ENCODE assay signal across 8 mouse cellular contexts in the genomic region with DNA sequence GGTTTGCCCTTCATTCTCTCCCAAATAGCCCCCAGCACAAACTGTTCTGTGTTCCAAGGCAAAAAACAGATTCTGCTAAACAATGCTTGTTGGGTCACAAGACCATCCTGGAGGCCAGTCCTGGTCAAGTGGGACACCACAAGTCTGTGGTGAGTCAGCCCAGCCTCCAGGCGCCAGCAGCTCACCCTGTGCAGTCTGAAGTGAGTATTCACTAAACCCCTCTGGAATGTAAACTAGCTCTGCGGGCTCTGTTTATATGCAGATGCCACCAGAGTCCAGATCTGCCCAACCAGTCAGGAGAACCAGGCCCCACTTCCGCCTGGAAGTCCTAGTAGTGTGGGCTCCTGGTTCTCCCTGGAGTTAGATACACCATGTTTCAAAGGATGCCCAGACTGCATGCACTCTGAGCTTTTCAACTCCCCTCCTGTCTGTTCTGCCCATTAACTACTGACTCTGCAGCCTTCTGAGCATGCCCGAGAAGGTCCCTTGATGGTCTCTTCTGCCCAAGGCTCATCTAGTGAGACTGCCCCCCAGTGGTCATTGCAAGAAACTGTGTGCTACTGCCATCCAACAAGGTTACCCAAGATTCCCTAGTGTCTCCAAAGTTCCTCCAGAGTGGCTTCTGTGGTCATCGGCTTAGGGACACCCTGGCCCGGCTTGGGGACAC. TPM values are rescaled to one million over a fixed set of nuclear protein-coding genes. Genes with fewer than 3 reads are reported as not detected.
A peak's percentile ranks its signal among the peaks of the same experiment; 100 is the strongest.
DNase-seq lines count a peak whose midpoint lies in the region; ATAC-seq lines count a peak whose summit lies in the region.

No protein-coding gene starts in this region.

- peak; percentile 54 for DNase-seq in urinary bladder, postnatal 25 days (ENCODE audit: low spot score)
- no peak for DNase-seq in urinary bladder, postnatal 10 days (ENCODE audit: low spot score)
- peak; percentile 62 for DNase-seq in c-Kit-positive CD71-negative TER-119-negative erythroid progenitor cells, embryonic 14.5 days (ENCODE audit: low read depth)
- DNase-seq in left cerebral cortex, postnatal 4 days: peak; percentile 58
- peak; percentile 70 for DNase-seq in thymus, postnatal 0 days (ENCODE audit: low spot score)

- H3K36me3 ChIP-seq in hindbrain, embryonic 16.5 days (ENCODE audit: control insufficient read depth, insufficient read depth, low read length): no peaks in the 10 kb centered on the region
- H3K36me3 ChIP-seq in midbrain, embryonic 16.5 days (ENCODE audit: control insufficient read depth, insufficient read depth, low read length): no peaks in the 10 kb centered on the region

- H3K4me2 ChIP-seq in hindbrain, embryonic 16.5 days (ENCODE audit: low read length): no peak overlapping the region
- H3K4me2 ChIP-seq in midbrain, embryonic 16.5 days (ENCODE audit: low read length): no peak overlapping the region

- no peak overlapping the region for H3K4me3 ChIP-seq in hindbrain, embryonic 16.5 days (ENCODE audit: low read length)
- no peak overlapping the region for H3K4me3 ChIP-seq in midbrain, embryonic 16.5 days (ENCODE audit: low read depth, low read length)

- peaks cover 11% of the 10 kb centered on the region for H3K4me1 ChIP-seq in hindbrain, embryonic 16.5 days (ENCODE audit: control insufficient read depth, insufficient read depth, low read depth, low read length)
- H3K4me1 ChIP-seq in midbrain, embryonic 16.5 days (ENCODE audit: control insufficient read depth, insufficient read depth, low read length): peaks cover 16% of the 10 kb centered on the region

- WGBS in hindbrain, embryonic 16.5 days: 48% methylated on average over 6 of the region's 6 CpGs
- 33% methylated on average over 6 of the region's 6 CpGs for WGBS in midbrain, embryonic 16.5 days

- no peaks in the 10 kb centered on the region for H3K9me3 ChIP-seq in hindbrain, embryonic 16.5 days (ENCODE audit: control insufficient read depth, low read length)
- H3K9me3 ChIP-seq in midbrain, embryonic 16.5 days (replicated peaks; ENCODE audit: control insufficient read depth, low read length, poor library complexity, severe bottlenecking): no peaks in the 10 kb centered on the region

- H3K27me3 ChIP-seq in hindbrain, embryonic 16.5 days (replicated peaks; ENCODE audit: control insufficient read depth, insufficient read depth, low read length): no peaks in the 10 kb centered on the region
- H3K27me3 ChIP-seq in midbrain, embryonic 16.5 days (ENCODE audit: control insufficient read depth, insufficient read depth, low read depth, low read length): no peaks in the 10 kb centered on the region

- no peak overlapping the region; the same call in 1 of the 2 replicates for H3K27ac ChIP-seq in hindbrain, embryonic 16.5 days (ENCODE audit: low read depth, low read length)
- no peak overlapping the region for H3K27ac ChIP-seq in midbrain, embryonic 16.5 days (ENCODE audit: low read length)

- intact Hi-C loops in left cerebral cortex, postnatal 4 days (cut with DNase I): no loop called here

- peak; percentile 70; the same call in 1 of the 2 replicates for ATAC-seq in frontal cortex, adult (ENCODE audit: low TSS enrichment)
- ATAC-seq in hindbrain, embryonic 16.5 days: peak; percentile 35; the same call in 1 of the 2 replicates
- ATAC-seq in midbrain, embryonic 16.5 days: peak; percentile 39; the same call in 1 of the 2 replicates

- no peak overlapping the region for H3K9ac ChIP-seq in hindbrain, embryonic 16.5 days (ENCODE audit: low read depth, low read length)
- H3K9ac ChIP-seq in midbrain, embryonic 16.5 days (ENCODE audit: low read depth, low read length): no peak overlapping the region

RNA-seq across cellular contexts. Expression of gene Capzb, which starts 39.9 kb away (rescaled TPM):
- 339 and 345 TPM in 2 replicates for polyA plus RNA-seq in hindbrain, embryonic 16.5 days (2015; fragmentation: Nextera tagmentation; extraction: Ambion mirVana)
- 100 to 1,000 TPM; 298 to 302 TPM for total RNA-seq in left cerebral cortex, postnatal 4 days (2021)
- 316 and 331 TPM in 2 replicates for polyA plus RNA-seq in midbrain, embryonic 16.5 days (2015; fragmentation: Nextera tagmentation; extraction: Ambion mirVana)
- polyA plus RNA-seq in thymus, postnatal 0 days (2015; fragmentation: Nextera tagmentation; extraction: Ambion mirVana): 415 and 425 TPM in 2 replicates
